Mouse (Mus musculus) stomach, embryonic 14.5 days (tissue): Measurements from ENCODE around the gene Map1b. TPM values are rescaled to one million over a fixed set of nuclear protein-coding genes. Genes with fewer than 3 reads are reported as not detected.

Experiments
- ATAC-seq: fragments of 200-750 bp; cut with Nextera tagmentation; 2 replicates; pipeline ENCODE4 v1.8.0; 2017; ENCODE audit warnings: low read depth, moderate TSS enrichment; ENCODE audit not compliant: insufficient number of reproducible peaks, insufficient read depth, low FRiP score
- H3K27ac ChIP-seq: fragments of 300-500 bp; sonication (generic); 2 replicates; pipeline ENCODE4 v1.5.1; 2014; ENCODE audit warnings: mild to moderate bottlenecking, low read length, moderate library complexity, mixed read lengths
- H3K27me3 ChIP-seq: fragments of 300-500 bp; sonication (generic); 2 replicates; pipeline ENCODE4 v1.6.1; 2014; ENCODE audit warnings: low read length, control low read depth, mixed read lengths; ENCODE audit not compliant: control insufficient read depth, insufficient read depth
- H3K36me3 ChIP-seq: fragments of 300-500 bp; sonication (generic); 2 replicates; pipeline ENCODE4 v1.6.1; 2014; ENCODE audit warnings: mild to moderate bottlenecking, control low read depth, low read length, moderate library complexity, mixed read lengths; ENCODE audit not compliant: control insufficient read depth, insufficient read depth
- H3K4me1 ChIP-seq: fragments of 300-500 bp; sonication (generic); 2 replicates; pipeline ENCODE4 v1.6.1; 2014; ENCODE audit warnings: low read length, control low read depth, mixed read lengths; ENCODE audit not compliant: control insufficient read depth, insufficient read depth
- H3K4me2 ChIP-seq: fragments of 300-500 bp; sonication (generic); replicated peaks from 2 replicates; pipeline ENCODE4 v1.6.1; 2014; ENCODE audit warnings: low read depth, low read length, control low read depth
- H3K4me3 ChIP-seq: fragments of 300-500 bp; sonication (generic); 2 replicates; pipeline ENCODE4 v1.5.1; 2014; ENCODE audit warnings: low read depth, low read length, control low read depth
- H3K9ac ChIP-seq: fragments of 300-500 bp; sonication (generic); replicated peaks from 2 replicates; pipeline ENCODE4 v1.6.1; 2014; ENCODE audit warnings: low read depth, mild to moderate bottlenecking, control low read depth, low read length, moderate library complexity, mixed read lengths
- H3K9me3 ChIP-seq: fragments of 300-500 bp; sonication (generic); 2 replicates; pipeline ENCODE4 v1.6.1; 2016; ENCODE audit warnings: low read depth, low read length, control low read depth; ENCODE audit not compliant: control insufficient read depth
- WGBS: fragments of 180-500 bp; shearing (Covaris S2); extraction: QIAGEN DNeasy Blood & Tissue Kit; methylation state at CpG from one replicate; pipeline ENCODE4 v1.1.7; 2014; 5-methylcytosine and 5-hydroxymethylcytosine counted together
- polyA plus RNA-seq: library from polyadenylated mRNA; unstranded; fragments of >200 nt; fragmentation: Nextera tagmentation; extraction: Ambion mirVana; gene quantifications from 2 replicates; pipeline ENCODE4 v1.2.1, GENCODE M21; 2014

Gene Map1b
- polyA plus RNA-seq, 1 experiment from 2014 or later: 244 TPM

DNA sequence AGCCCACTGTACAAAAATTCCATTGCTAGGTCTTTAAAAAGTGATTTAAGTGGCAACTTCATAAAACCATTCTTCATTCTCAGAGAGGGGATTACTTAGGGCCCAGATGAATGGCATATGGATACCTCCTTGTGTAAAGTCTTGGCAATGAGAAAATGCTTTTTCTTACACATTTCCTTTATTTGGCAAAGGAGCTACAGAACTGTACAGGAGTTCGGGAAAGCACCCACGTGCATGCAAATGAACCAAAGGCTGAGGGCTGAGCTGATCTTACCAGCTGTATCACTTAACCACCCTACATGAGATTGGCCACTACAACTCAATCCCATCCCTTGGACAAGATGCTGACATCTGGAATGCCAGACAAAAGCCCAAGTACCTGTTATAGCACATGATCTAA, 76.1 kb downstream of the Map1b start:
- Histone ChIP-seq H3K4me2 (no peak overlapping the region), H3K4me3 (no peak overlapping the region), H3K27ac (no peak overlapping the region), H3K4me1 (0 out of 2 replicates have a peak, but pooled peaks cover 4% of the 10 kb centered on the region), H3K27me3 (no peaks in the 10 kb centered on the region), H3K9me3 (no peaks in the 10 kb centered on the region), H3K9ac (no peak overlapping the region), H3K36me3 (no peaks in the 10 kb centered on the region; the same call in 1 of the 2 replicates)
- whole genome bisulfite sequencing: 88% methylated on average over 2 of the region's 2 CpGs
- ATAC-seq: no peak

DNA sequence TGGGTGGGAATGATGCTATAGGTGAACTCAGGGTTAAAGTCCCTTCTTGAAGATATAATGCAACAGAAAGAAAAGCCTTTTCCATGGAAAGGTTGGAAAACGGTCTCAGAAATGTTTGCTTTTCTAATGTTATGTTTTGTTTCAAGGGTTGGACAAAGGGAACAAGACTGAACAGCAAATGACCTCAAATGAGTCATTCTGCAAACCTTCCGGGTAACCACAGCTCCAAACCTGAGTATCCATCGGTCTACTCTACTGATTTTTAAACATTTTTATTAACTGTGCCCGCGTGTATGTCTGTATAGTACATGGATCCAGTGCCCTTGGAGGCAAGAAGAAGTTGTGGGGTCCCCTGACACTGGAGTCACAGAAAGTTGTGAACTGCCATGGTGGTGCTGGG, 77.0 kb downstream of the Map1b start:
- Histone ChIP-seq H3K27me3 (no peaks in the 10 kb centered on the region), H3K9me3 (no peaks in the 10 kb centered on the region), H3K9ac (no peak overlapping the region), H3K4me2 (no peak overlapping the region), H3K27ac (no peak overlapping the region), H3K4me1 (0 out of 2 replicates have a peak, but pooled peaks cover 4% of the 10 kb centered on the region), H3K4me3 (no peak overlapping the region), H3K36me3 (no peaks in the 10 kb centered on the region; the same call in 1 of the 2 replicates)
- 88% methylated on average over 5 of the region's 5 CpGs for WGBS
- ATAC-seq: no peak

DNA sequence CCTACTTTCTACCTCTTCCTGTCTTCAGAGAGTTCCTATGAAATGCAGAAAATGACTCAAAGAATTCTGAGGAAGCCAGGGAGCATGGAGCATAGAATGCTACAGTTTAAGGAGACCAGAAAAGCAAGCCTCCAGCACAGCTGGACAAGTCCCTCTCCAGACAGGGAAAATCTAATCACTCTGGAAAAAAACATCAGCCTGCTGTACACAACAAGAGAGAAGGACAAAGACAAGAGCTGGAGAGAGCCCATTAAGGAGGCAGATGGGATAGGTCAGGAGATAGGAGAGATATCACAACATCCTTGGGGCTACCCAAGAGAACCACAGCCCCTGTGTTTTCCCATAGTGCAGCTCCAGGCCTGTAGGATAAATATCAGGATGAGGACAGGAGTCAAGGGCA, 79.3 kb downstream of the Map1b start:
- Histone ChIP-seq H3K27ac (no peak overlapping the region), H3K9me3 (no peaks in the 10 kb centered on the region), H3K4me1 (0 out of 2 replicates have a peak, but pooled peaks cover 2% of the 10 kb centered on the region), H3K36me3 (peaks cover 5% of the 10 kb centered on the region; the same call in 1 of the 2 replicates), H3K9ac (no peak overlapping the region), H3K4me3 (no peak overlapping the region), H3K27me3 (no peaks in the 10 kb centered on the region), H3K4me2 (no peak overlapping the region)
- ATAC-seq: no peak

DNA sequence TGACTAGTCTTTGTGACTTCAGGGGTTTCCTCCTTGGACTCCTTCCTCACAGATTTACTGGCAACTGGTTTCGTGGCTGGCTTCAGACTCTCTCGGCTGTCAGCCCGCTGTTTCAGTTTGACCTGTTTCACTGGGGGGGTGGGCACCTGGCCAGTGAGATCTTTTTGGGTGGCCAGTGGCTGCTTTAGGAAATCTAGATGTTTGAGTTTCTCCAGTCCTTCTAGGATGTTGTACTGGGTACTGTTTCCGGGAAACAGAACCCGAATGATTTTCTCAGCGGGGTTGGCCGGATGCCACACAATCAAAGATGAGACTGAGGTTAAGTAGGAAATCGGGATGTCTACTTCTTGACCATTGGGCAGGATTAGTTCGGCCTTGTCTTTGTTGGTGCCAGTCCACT, 81.8 kb downstream of the Map1b start:
- no peak overlapping the region for H3K4me3 ChIP-seq
- no peak overlapping the region for H3K9ac ChIP-seq
- ATAC-seq: no peak
- no peaks in the 10 kb centered on the region for H3K27me3 ChIP-seq
- no peaks in the 10 kb centered on the region for H3K9me3 ChIP-seq
- no peak overlapping the region for H3K4me2 ChIP-seq
- 94% methylated on average over 9 of the region's 9 CpGs for WGBS
- H3K27ac ChIP-seq: no peak overlapping the region
- H3K4me1 ChIP-seq: no peaks in the 10 kb centered on the region
- H3K36me3 ChIP-seq: peaks cover 27% of the 10 kb centered on the region

DNA sequence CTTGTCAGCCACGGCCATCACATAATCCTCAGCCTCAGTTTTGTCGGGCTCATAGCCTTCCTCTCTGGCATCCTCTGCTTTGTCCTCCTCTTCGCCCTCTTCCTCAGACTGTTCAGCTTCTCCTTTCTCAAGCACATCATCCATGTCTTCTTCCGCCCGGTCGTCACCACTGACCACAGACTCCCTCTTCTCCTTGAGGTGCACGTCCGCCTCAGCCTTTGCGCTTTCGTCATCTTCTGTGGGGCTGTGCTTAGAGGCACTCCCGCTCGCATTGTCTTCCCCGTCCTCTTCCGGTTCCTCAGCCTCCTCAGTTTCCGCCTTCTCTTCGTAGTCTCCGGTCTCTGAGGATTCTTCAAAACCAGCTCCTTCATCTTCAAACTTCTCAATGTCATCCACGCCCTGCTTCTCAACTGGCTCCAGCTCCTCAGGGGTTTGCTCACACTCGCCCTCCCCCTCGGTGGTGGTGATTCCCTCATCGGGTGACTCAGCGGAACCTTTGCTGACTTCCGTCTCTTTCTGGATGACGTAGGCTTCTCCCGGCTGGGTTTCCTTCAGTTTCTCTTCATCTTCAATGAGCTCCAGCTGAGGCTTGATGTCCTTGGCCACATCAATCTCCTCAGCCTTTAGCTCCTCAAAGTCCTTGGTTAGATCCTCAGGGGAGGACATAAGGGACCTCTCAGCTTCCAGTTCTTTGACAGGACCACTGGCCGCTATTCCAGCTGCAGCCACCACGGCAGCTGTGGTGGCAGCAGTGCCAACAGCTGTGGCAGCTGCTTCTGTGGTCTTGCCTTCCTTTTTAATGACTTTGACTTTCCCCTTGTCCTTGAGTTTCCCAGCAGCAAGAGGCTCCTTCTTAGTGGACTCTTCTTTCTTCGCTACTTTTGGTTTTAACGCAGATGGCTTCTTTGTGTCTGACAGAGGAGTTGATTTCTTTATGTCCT, 83.0 kb downstream of the Map1b start:
- Histone ChIP-seq H3K27me3 (no peaks in the 10 kb centered on the region), H3K27ac (no peak overlapping the region), H3K9me3 (no peaks in the 10 kb centered on the region), H3K4me3 (no peak overlapping the region), H3K9ac (no peak overlapping the region), H3K4me1 (no peaks in the 10 kb centered on the region), H3K4me2 (no peak overlapping the region), H3K36me3 (peaks cover 29% of the 10 kb centered on the region)
- 94% methylated on average over 29 of the region's 29 CpGs for WGBS
- ATAC-seq: no peak

DNA sequence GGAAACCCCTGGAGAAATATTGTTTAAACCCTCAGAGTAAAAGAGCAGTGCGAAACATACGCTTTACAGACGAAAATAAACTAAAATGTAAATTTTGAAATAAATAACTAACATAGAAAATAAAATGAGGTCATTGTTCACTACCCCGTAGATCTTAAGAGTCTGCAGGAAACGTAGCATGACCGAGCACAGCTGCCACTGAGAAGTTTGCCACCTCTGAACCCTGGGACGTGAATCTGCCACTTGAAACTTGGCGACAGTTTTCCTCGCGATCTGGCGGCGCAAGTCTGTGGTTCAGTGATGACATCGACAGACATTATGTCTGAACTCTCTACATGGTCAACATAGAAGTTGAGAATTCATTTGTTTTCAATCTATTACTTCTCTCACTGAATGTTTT, 92.8 kb downstream of the Map1b start:
- H3K4me2 ChIP-seq: no peak overlapping the region
- no peak overlapping the region for H3K27ac ChIP-seq
- H3K9ac ChIP-seq: no peak overlapping the region
- no peaks in the 10 kb centered on the region for H3K9me3 ChIP-seq
- no peak overlapping the region for H3K4me3 ChIP-seq
- 0 out of 2 replicates have a peak, but pooled peaks cover 10% of the 10 kb centered on the region for H3K36me3 ChIP-seq
- ATAC-seq: no peak
- H3K27me3 ChIP-seq: no peaks in the 10 kb centered on the region
- no peaks in the 10 kb centered on the region for H3K4me1 ChIP-seq
- WGBS: 77% methylated on average over 13 of the region's 13 CpGs

DNA sequence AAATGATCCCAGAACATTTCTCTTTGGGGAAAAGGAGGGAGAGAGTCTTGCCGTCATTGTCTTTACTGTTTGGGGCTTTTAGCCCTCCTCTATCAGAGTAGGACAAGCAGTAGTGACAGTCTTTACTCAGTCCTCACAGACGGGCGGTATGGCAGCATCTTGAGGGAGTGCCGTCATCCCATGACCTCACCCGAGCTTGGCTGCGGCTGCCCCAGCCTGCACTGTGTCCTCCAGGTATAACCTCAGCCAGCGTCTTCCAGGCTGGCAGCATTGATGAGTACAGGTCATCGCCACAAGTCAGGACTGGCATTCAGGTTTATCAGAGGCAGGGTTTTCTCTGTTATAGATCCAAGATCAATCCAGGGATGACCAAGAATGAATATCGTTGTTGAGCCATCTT, 99.7 kb downstream of the Map1b start:
- ATAC-seq: no peak
- H3K9me3 ChIP-seq: no peaks in the 10 kb centered on the region
- no peak overlapping the region for H3K27ac ChIP-seq
- H3K9ac ChIP-seq: no peak overlapping the region
- peaks cover 6% of the 10 kb centered on the region; the same call in 1 of the 2 replicates for H3K36me3 ChIP-seq
- H3K4me3 ChIP-seq: no peak overlapping the region
- 72% methylated on average over 9 of the region's 9 CpGs for WGBS
- H3K4me2 ChIP-seq: no peak overlapping the region
- no peaks in the 10 kb centered on the region for H3K27me3 ChIP-seq
- 0 out of 2 replicates have a peak, but pooled peaks cover 6% of the 10 kb centered on the region for H3K4me1 ChIP-seq

DNA sequence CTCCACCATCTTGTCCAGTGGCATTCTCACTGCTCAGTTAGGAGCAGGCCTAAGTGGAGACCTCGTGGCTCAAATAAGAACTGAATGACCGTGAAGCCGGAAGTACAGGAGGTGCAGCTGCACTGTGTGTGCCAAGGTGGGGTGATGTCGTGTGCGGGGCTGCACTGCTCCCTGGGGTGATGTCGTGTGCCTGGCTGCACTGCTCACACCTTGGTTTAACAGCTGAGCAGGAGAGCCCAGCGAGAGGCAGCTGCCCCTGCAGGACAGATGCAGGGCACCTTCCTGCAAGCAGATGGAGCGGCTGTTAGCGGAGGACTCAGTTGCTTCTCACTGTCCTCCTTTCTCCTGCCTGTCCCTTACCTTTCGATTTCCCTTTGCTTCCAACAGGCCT, 102.0 kb downstream of the Map1b start:
- Histone ChIP-seq H3K36me3 (peaks cover 9% of the 10 kb centered on the region; the same call in 1 of the 2 replicates), H3K27me3 (no peaks in the 10 kb centered on the region), H3K4me1 (0 out of 2 replicates have a peak, but pooled peaks cover 6% of the 10 kb centered on the region), H3K9me3 (no peaks in the 10 kb centered on the region), H3K4me3 (no peak overlapping the region), H3K4me2 (no peak overlapping the region), H3K9ac (no peak overlapping the region), H3K27ac (0 out of 2 replicates have a peak overlapping the region, but pooled peaks have one; percentile 10)
- WGBS: 61% methylated on average over 10 of the region's 10 CpGs
- no peak for ATAC-seq
